Mouse (Mus musculus): ENCODE data around the gene Gm10065. TPM values are rescaled to one million over a fixed set of nuclear protein-coding genes. Genes with fewer than 3 reads are reported as not detected.

Gene Gm10065
- polyA plus RNA-seq (2014; fragmentation: Illumina TruSeq; extraction: RNeasy Lipid Tissue Mini Kit (QIAGEN cat#74804); ENCODE audit: low read depth, low replicate concordance), result not detected

GRCm38 (mm10) chr13:21478759-21479670, at the start of gene Gm10065, which contains the start of gene Zkscan4:
Gm10065 (minus strand) TSS chr13:21479441.
Zkscan4 (plus strand) TSS chr13:21478907.

DNA sequence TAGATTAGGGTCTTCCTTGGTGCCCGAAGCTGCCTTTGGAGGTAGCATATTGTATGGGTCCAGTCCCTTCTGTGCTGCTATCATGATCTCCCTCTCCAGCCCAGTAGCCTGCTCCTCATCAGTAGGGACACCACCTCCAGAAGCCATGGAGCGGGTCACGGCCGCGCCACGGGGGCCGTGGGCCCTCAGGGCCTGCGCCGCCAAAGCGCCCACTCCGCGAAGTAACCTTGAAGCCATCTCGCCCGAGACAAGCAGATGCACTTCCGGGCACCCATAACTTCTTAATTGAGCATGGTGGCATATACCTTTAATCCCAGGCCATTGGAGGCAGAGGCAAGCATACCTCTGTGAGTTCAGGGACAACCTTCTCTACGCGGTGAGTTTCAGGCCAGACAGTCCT, 21.9 kb upstream of the Gm10065 start, which contains the start of gene Gm11273:
TSS of gene Gm11273 (minus strand) at position 237 of the 400 bp plus-strand sequence.

DNA sequence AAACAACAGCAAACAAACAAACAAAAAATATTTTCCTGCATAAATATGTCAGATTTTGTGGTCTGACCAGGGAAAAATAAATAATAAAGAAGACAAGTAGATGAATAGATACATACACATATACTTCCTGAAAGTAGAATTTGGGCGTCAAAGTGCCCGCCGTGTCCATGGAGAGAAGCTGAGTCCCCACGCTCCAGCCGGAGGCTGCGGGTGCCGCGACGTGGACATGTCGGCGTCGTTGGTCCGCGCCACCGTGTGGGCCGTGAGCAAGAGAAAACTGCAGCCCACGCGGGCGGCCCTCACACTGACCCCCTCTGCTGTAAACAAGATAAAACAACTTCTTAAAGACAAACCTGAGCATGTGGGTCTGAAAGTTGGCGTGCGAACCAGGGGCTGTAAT, 15.8 kb upstream of the Gm10065 start, which contains the start of gene AK157302:
TSS of gene AK157302 (plus strand) at position 144 of the 400 bp plus-strand sequence.

GRCm38 (mm10) chr13:21468061-21469019, 10.9 kb downstream of the Gm10065 start, which contains the start of gene Nkapl:
Nkapl (minus strand) TSS chr13:21468509.

GRCm38 (mm10) chr13:21453449-21453848, 25.8 kb downstream of the Gm10065 start, which contains the start of gene Zscan26:
Zscan26 (minus strand) TSS chr13:21453730.

DNA sequence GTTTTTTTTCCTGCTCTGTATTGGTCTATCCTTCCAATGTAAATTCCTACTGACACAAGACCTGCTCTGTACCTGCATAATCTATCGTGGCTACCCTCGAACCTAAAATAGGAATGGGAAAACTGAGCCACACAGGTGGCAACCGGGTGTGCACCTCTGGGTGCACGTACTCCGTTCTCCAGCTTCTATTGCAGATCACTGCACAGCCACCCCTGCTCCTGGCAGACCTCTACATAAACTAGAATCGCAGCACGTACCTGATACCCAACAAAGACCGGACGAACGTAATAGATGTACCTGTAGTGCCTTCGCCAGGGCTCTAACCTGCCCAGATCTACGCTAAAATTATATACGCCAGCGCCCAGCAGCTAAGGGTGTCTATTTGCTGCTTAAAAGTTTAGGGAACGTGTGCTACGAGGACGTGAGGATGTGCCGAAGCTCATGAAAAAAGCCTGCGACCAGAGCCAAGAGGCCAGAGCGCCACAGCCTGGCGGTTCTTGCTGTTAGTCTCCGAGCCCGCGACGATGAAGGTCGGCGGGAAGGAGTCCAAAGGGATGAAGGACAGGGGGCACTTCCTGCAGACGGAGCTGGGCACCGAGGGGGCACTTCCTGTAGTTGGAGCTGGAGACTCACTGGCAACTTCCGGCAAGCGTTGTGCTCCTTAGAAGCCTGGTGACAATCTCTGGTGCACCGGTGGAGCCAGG, 38.6 kb downstream of the Gm10065 start, which contains the start of gene Pgbd1:
TSS of gene Pgbd1 (minus strand) at position 556 of the 704 bp plus-strand sequence.

Other genes starting within 250 kb of the Gm10065 start
- gene Gpx5, start 186.7 kb downstream of the Gm10065 start, polyA plus RNA-seq (2014; fragmentation: Illumina TruSeq; extraction: RNeasy Lipid Tissue Mini Kit (QIAGEN cat#74804); ENCODE audit: low read depth, low replicate concordance), result 1.3 TPM
- gene Gpx6, start 167.3 kb downstream of the Gm10065 start, polyA plus RNA-seq (2014; fragmentation: Illumina TruSeq; extraction: RNeasy Lipid Tissue Mini Kit (QIAGEN cat#74804); ENCODE audit: low read depth, low replicate concordance), result not detected
- not detected for gene Olfr1367, start 132.5 kb downstream of the Gm10065 start, polyA plus RNA-seq (2014; fragmentation: Illumina TruSeq; extraction: RNeasy Lipid Tissue Mini Kit (QIAGEN cat#74804); ENCODE audit: low read depth, low replicate concordance)
- gene Zscan12, start 116.6 kb downstream of the Gm10065 start, polyA plus RNA-seq (2014; fragmentation: Illumina TruSeq; extraction: RNeasy Lipid Tissue Mini Kit (QIAGEN cat#74804); ENCODE audit: low read depth, low replicate concordance), result 10.0 TPM
- 121 TPM for gene Zkscan3, start 76.7 kb downstream of the Gm10065 start, polyA plus RNA-seq (2014; fragmentation: Illumina TruSeq; extraction: RNeasy Lipid Tissue Mini Kit (QIAGEN cat#74804); ENCODE audit: low read depth, low replicate concordance)
- 3.1 TPM for gene Pgbd1, start 38.4 kb downstream of the Gm10065 start, polyA plus RNA-seq (2014; fragmentation: Illumina TruSeq; extraction: RNeasy Lipid Tissue Mini Kit (QIAGEN cat#74804); ENCODE audit: low read depth, low replicate concordance)
- 116 TPM for gene Zscan26, start 25.7 kb downstream of the Gm10065 start, polyA plus RNA-seq (2014; fragmentation: Illumina TruSeq; extraction: RNeasy Lipid Tissue Mini Kit (QIAGEN cat#74804); ENCODE audit: low read depth, low replicate concordance)
- 0.50 TPM for gene Nkapl, start 10.9 kb downstream of the Gm10065 start, polyA plus RNA-seq (2014; fragmentation: Illumina TruSeq; extraction: RNeasy Lipid Tissue Mini Kit (QIAGEN cat#74804); ENCODE audit: low read depth, low replicate concordance)
- gene Zkscan4, start 534 bp downstream of the Gm10065 start, polyA plus RNA-seq (2014; fragmentation: Illumina TruSeq; extraction: RNeasy Lipid Tissue Mini Kit (QIAGEN cat#74804); ENCODE audit: low read depth, low replicate concordance), result 0.98 TPM
- gene AK157302, start 15.8 kb upstream of the Gm10065 start, polyA plus RNA-seq (2014; fragmentation: Illumina TruSeq; extraction: RNeasy Lipid Tissue Mini Kit (QIAGEN cat#74804); ENCODE audit: low read depth, low replicate concordance), result 4.5 TPM
- not detected for gene Gm11273, start 22.0 kb upstream of the Gm10065 start, polyA plus RNA-seq (2014; fragmentation: Illumina TruSeq; extraction: RNeasy Lipid Tissue Mini Kit (QIAGEN cat#74804); ENCODE audit: low read depth, low replicate concordance)
- 33.2 TPM for gene Zkscan8, start 51.7 kb upstream of the Gm10065 start, polyA plus RNA-seq (2014; fragmentation: Illumina TruSeq; extraction: RNeasy Lipid Tissue Mini Kit (QIAGEN cat#74804); ENCODE audit: low read depth, low replicate concordance)
- gene Olfr1366, start 63.4 kb upstream of the Gm10065 start, polyA plus RNA-seq (2014; fragmentation: Illumina TruSeq; extraction: RNeasy Lipid Tissue Mini Kit (QIAGEN cat#74804); ENCODE audit: low read depth, low replicate concordance), result not detected
- gene Olfr1535, start 80.5 kb upstream of the Gm10065 start, polyA plus RNA-seq (2014; fragmentation: Illumina TruSeq; extraction: RNeasy Lipid Tissue Mini Kit (QIAGEN cat#74804); ENCODE audit: low read depth, low replicate concordance), result not detected
- not detected for gene Olfr1364, start 102.3 kb upstream of the Gm10065 start, polyA plus RNA-seq (2014; fragmentation: Illumina TruSeq; extraction: RNeasy Lipid Tissue Mini Kit (QIAGEN cat#74804); ENCODE audit: low read depth, low replicate concordance)
- not detected for gene Olfr1362, start 134.6 kb upstream of the Gm10065 start, polyA plus RNA-seq (2014; fragmentation: Illumina TruSeq; extraction: RNeasy Lipid Tissue Mini Kit (QIAGEN cat#74804); ENCODE audit: low read depth, low replicate concordance)
- gene Olfr11, start 163.1 kb upstream of the Gm10065 start, polyA plus RNA-seq (2014; fragmentation: Illumina TruSeq; extraction: RNeasy Lipid Tissue Mini Kit (QIAGEN cat#74804); ENCODE audit: low read depth, low replicate concordance), result not detected
- not detected for gene Olfr1361, start 183.9 kb upstream of the Gm10065 start, polyA plus RNA-seq (2014; fragmentation: Illumina TruSeq; extraction: RNeasy Lipid Tissue Mini Kit (QIAGEN cat#74804); ENCODE audit: low read depth, low replicate concordance)
- gene Olfr1360, start 198.0 kb upstream of the Gm10065 start, polyA plus RNA-seq (2014; fragmentation: Illumina TruSeq; extraction: RNeasy Lipid Tissue Mini Kit (QIAGEN cat#74804); ENCODE audit: low read depth, low replicate concordance), result not detected
- not detected for gene Olfr1359, start 218.7 kb upstream of the Gm10065 start, polyA plus RNA-seq (2014; fragmentation: Illumina TruSeq; extraction: RNeasy Lipid Tissue Mini Kit (QIAGEN cat#74804); ENCODE audit: low read depth, low replicate concordance)
- not detected for gene Hist1h2bl, start 236.7 kb upstream of the Gm10065 start, polyA plus RNA-seq (2014; fragmentation: Illumina TruSeq; extraction: RNeasy Lipid Tissue Mini Kit (QIAGEN cat#74804); ENCODE audit: low read depth, low replicate concordance)
- not detected for gene Hist1h2ai, start 237.0 kb upstream of the Gm10065 start, polyA plus RNA-seq (2014; fragmentation: Illumina TruSeq; extraction: RNeasy Lipid Tissue Mini Kit (QIAGEN cat#74804); ENCODE audit: low read depth, low replicate concordance)
- gene Hist1h3h, start 238.2 kb upstream of the Gm10065 start, polyA plus RNA-seq (2014; fragmentation: Illumina TruSeq; extraction: RNeasy Lipid Tissue Mini Kit (QIAGEN cat#74804); ENCODE audit: low read depth, low replicate concordance), result not detected
- gene Hist1h2bm, start 242.6 kb upstream of the Gm10065 start, polyA plus RNA-seq (2014; fragmentation: Illumina TruSeq; extraction: RNeasy Lipid Tissue Mini Kit (QIAGEN cat#74804); ENCODE audit: low read depth, low replicate concordance), result not detected

Measured in sigmoid colon, adult 10 weeks (tissue).